Mouse (Mus musculus): ENCODE measurements at regions not wholly inside any gene's neighbourhood (a gene's known extent, or its start where the extent isn't known, plus 50 kb on each side); places are given as distances from the start of the nearest gene placed in this dataset.

- TF ChIP-seq CTCF (IDR thresholded peaks at IDR 0.05; ENCODE audit: insufficient read depth, low read depth, low read length) = no peak
- TF ChIP-seq POLR2A (IDR thresholded peaks at IDR 0.05; ENCODE audit: insufficient read depth, low read depth, low read length) = no peak
These were observed 132.0 kb upstream of the Clint1 start for GRCm38 (mm10) chr11:45719821-45720220.
